Mouse (Mus musculus) bone marrow macrophage, adult 2 months (primary cell): ENCODE data around the gene Pcolce2.
"Not testable (repeated sequence)": the region's sequence is repeated elsewhere in the genome, so short reads cannot be mapped to it uniquely, and the experiment has no call there.

Experiments used
- CTCF ChIP-seq: IDR thresholded peaks from 2 replicates; pipeline ENCODE4 v1.5.1; 2012; ENCODE audit warnings: low read depth, mild to moderate bottlenecking, low read length, moderate library complexity
- POLR2A ChIP-seq: IDR thresholded peaks from 2 replicates; pipeline ENCODE4 v1.6.1; 2012; ENCODE audit warnings: mild to moderate bottlenecking, low read depth, low read length, borderline replicate concordance

DNA sequence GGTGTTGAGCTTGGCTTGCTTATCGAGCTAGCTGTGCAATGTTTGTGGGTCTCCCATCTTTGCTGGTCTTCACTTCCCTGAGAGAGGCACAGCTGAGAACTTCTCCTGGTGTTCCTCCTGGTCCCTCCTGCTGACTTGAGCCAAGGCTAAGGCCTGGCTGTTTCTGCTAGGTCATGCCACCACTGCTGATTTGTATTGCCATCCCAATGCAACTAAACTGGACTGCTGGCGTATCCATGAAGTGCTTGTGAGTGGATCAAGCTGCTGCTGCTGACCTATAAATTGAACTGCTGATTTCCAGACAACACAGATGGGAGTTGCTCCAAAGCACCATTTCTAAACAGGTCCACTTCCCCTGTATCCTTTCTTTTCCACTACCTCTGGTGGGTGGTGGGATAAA is 7.8 kb upstream of the Pcolce2 start:
- TF ChIP-seq CTCF, POLR2A: not testable (repeated sequence)
